Mouse (Mus musculus) cerebellum, postnatal 36 days (tissue): ENCODE results near the gene Prune1.

Experiments used
- DNase-seq, 2 experiments: peaks; one replicate each; pipeline ENCODE4 v3.0.0; 2021 to 2022; ENCODE audit warnings: mixed read lengths in 2 of 2

Gene Prune1

DNA sequence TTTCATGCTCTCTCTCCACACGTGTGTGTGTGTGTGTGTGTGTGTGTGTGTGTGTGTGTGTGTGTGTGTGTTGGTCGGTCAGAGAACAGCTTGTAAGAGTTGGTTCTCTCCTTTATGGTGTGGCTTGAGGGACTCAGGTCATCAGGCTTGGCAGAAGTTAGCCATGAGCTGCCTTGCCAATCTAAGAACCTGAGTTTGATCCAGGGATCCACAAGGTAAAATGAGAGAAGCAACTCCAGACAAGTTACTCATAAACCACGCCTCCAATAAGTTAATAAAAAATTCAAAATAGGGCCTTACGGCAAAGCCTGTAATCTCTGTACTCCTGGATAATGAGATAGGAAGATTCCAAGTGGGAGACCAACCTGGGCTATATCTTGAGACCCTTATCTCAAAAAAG is 73.6 kb downstream of the Prune1 start:
- DNase-seq, result no peak

DNA sequence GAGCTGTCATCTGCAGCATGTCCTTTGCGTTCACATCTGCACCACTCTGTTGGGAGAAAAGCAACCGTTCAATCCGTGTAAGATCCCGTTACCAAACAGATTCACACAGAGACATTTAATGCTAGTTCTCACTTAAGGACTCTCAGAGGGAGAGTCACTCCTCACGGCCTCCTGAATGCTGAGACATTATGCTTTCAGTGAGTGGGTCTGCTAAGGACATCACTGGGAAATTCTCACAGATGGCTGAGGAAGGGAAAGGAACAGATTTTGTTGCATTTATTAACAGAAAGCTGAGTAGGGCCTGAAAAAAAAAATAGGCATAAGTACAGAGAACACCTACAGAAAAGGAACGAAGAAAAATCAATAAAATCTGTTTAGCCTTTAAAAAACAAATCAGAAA is 78.0 kb downstream of the Prune1 start:
- DNase-seq, result no peak
